Mouse (Mus musculus) embryonic facial prominence, embryonic 11.5 days (tissue): ENCODE results near the gene Med7. TPM values are rescaled to one million over a fixed set of nuclear protein-coding genes. Genes with fewer than 3 reads are reported as not detected.

Experiments
- ATAC-seq: fragments of 200-750 bp; cut with Nextera tagmentation; replicated peaks from 2 replicates; pipeline ENCODE4 v1.8.0; 2017; ENCODE audit warnings: low read depth; ENCODE audit not compliant: insufficient number of reproducible peaks, low FRiP score, low TSS enrichment
- DNase-seq: peaks from one replicate; pipeline ENCODE4 v3.0.0-alpha.2; 2015; ENCODE audit warnings: low spot score
- H3K27ac ChIP-seq: fragments of 300-500 bp; sonication (generic); replicated peaks from 2 replicates; pipeline ENCODE4 v1.5.1; 2014; ENCODE audit warnings: mild to moderate bottlenecking, low read depth, low read length, control low read depth
- H3K27me3 ChIP-seq: fragments of 300-500 bp; sonication (generic); 2 replicates; pipeline ENCODE4 v1.6.1; 2014; ENCODE audit warnings: mild to moderate bottlenecking, low read length, moderate library complexity, mixed read lengths; ENCODE audit not compliant: control insufficient read depth, insufficient read depth
- H3K36me3 ChIP-seq: fragments of 300-500 bp; sonication (generic); replicated peaks from 2 replicates; pipeline ENCODE4 v1.6.1; 2014; ENCODE audit warnings: low read depth, mild to moderate bottlenecking, low read length, moderate library complexity, mixed read lengths; ENCODE audit not compliant: control insufficient read depth, insufficient read depth
- H3K4me1 ChIP-seq: fragments of 300-500 bp; sonication (generic); 2 replicates; pipeline ENCODE4 v1.6.1; 2014; ENCODE audit warnings: low read length, mixed read lengths; ENCODE audit not compliant: control insufficient read depth, insufficient read depth
- H3K4me2 ChIP-seq: fragments of 300-500 bp; sonication (generic); 2 replicates; pipeline ENCODE4 v1.6.1; 2014; ENCODE audit warnings: low read depth, mild to moderate bottlenecking, control low read depth, low read length, moderate library complexity
- H3K4me3 ChIP-seq: fragments of 300-500 bp; sonication (generic); 2 replicates; pipeline ENCODE4 v1.5.1; 2014; ENCODE audit warnings: low read depth, low read length, control low read depth
- H3K9ac ChIP-seq: fragments of 300-500 bp; sonication (generic); replicated peaks from 2 replicates; pipeline ENCODE4 v1.6.1; 2014; ENCODE audit warnings: mild to moderate bottlenecking, control low read depth, low read length
- H3K9me3 ChIP-seq: fragments of 300-500 bp; sonication (generic); replicated peaks from 2 replicates; pipeline ENCODE4 v1.6.1; 2016; ENCODE audit warnings: mild to moderate bottlenecking, low read length, inconsistent platforms, mixed read lengths; ENCODE audit not compliant: control insufficient read depth
- WGBS: fragments of 180-500 bp; shearing (Covaris S2); extraction: QIAGEN DNeasy Blood & Tissue Kit; methylation state at CpG from one replicate; pipeline ENCODE4 v1.1.7; 2014; 5-methylcytosine and 5-hydroxymethylcytosine counted together
- polyA plus RNA-seq: library from polyadenylated mRNA; unstranded; fragments of >200 nt; fragmentation: Nextera tagmentation; extraction: Ambion mirVana; gene quantifications from 2 replicates; pipeline ENCODE4 v1.2.1, GENCODE M21; 2014

Gene Med7
- polyA plus RNA-seq, 1 experiment from 2014 or later, result 114 TPM

GRCm38 (mm10) chr11:46435363-46435762, 1.4 kb upstream of the Med7 start:
- Histone ChIP-seq H3K9me3 (no peaks in the 10 kb centered on the region), H3K36me3 (no peaks in the 10 kb centered on the region), H3K4me2 (no peak overlapping the region), H3K27me3 (no peaks in the 10 kb centered on the region), H3K9ac (no peak overlapping the region), H3K4me3 (no peak overlapping the region), H3K27ac (no peak overlapping the region), H3K4me1 (no peaks in the 10 kb centered on the region)
- ATAC-seq, result no peak
- no peak for DNase-seq

GRCm38 (mm10) chr11:46437459-46438000, 805 bp downstream of the Med7 start:
- Histone ChIP-seq H3K4me3 (peak overlapping the region; percentile 91), H3K9me3 (no peaks in the 10 kb centered on the region), H3K27me3 (no peaks in the 10 kb centered on the region), H3K4me2 (peak overlapping the region; percentile 78), H3K9ac (peak overlapping the region; percentile 90), H3K27ac (no peak overlapping the region), H3K4me1 (no peaks in the 10 kb centered on the region), H3K36me3 (no peaks in the 10 kb centered on the region)
- DNase-seq, result peak; percentile 77
- under 1% methylated on average over 23 of the region's 23 CpGs for WGBS
- ATAC-seq, result no peak

- 95% methylated on average over 5 of the region's 5 CpGs for WGBS
- Histone ChIP-seq H3K4me1 (no peaks in the 10 kb centered on the region), H3K9me3 (no peaks in the 10 kb centered on the region), H3K27me3 (no peaks in the 10 kb centered on the region), H3K36me3 (no peaks in the 10 kb centered on the region), H3K4me2 (no peak overlapping the region), H3K4me3 (no peak overlapping the region), H3K27ac (no peak overlapping the region), H3K9ac (no peak overlapping the region)
- ATAC-seq (no peak), DNase-seq (no peak)
These were observed 2.3 kb downstream of the Med7 start for GRCm38 (mm10) chr11:46439005-46439543.

GRCm38 (mm10) chr11:46441774-46442173, 5.0 kb downstream of the Med7 start:
- no peaks in the 10 kb centered on the region for H3K36me3 ChIP-seq
- no peak overlapping the region for H3K4me2 ChIP-seq
- 97% methylated on average over 1 of the region's 1 CpGs for WGBS
- no peaks in the 10 kb centered on the region for H3K27me3 ChIP-seq
- ATAC-seq (no peak), DNase-seq (no peak)
- no peak overlapping the region for H3K27ac ChIP-seq
- no peaks in the 10 kb centered on the region for H3K4me1 ChIP-seq
- no peak overlapping the region for H3K9ac ChIP-seq
- H3K4me3 ChIP-seq, result no peak overlapping the region
- no peaks in the 10 kb centered on the region for H3K9me3 ChIP-seq

GRCm38 (mm10) chr11:46443152-46443551, 6.4 kb downstream of the Med7 start:
- no peaks in the 10 kb centered on the region for H3K36me3 ChIP-seq
- H3K27ac ChIP-seq, result no peak overlapping the region
- ATAC-seq (no peak), DNase-seq (no peak)
- H3K27me3 ChIP-seq, result no peaks in the 10 kb centered on the region
- no peaks in the 10 kb centered on the region for H3K9me3 ChIP-seq
- 86% methylated on average over 1 of the region's 1 CpGs for WGBS
- H3K4me3 ChIP-seq, result no peak overlapping the region
- H3K9ac ChIP-seq, result no peak overlapping the region
- no peak overlapping the region for H3K4me2 ChIP-seq
- H3K4me1 ChIP-seq, result no peaks in the 10 kb centered on the region

GRCm38 (mm10) chr11:46443979-46444378, 7.3 kb downstream of the Med7 start:
- no peak for DNase-seq
- Histone ChIP-seq H3K9ac (no peak overlapping the region), H3K4me2 (no peak overlapping the region), H3K9me3 (no peaks in the 10 kb centered on the region), H3K4me3 (no peak overlapping the region), H3K4me1 (no peaks in the 10 kb centered on the region), H3K27me3 (no peaks in the 10 kb centered on the region), H3K36me3 (no peaks in the 10 kb centered on the region), H3K27ac (no peak overlapping the region)
- WGBS, result 95% methylated on average over 5 of the region's 5 CpGs
- ATAC-seq, result no peak

- DNase-seq (no peak), ATAC-seq (no peak)
- no peak overlapping the region for H3K4me2 ChIP-seq
- H3K36me3 ChIP-seq, result no peaks in the 10 kb centered on the region
- H3K4me3 ChIP-seq, result no peak overlapping the region
- H3K9ac ChIP-seq, result no peak overlapping the region
- H3K9me3 ChIP-seq, result no peaks in the 10 kb centered on the region
- H3K27ac ChIP-seq, result no peak overlapping the region
- H3K27me3 ChIP-seq, result no peaks in the 10 kb centered on the region
- 89% methylated on average over 6 of the region's 6 CpGs for WGBS
- H3K4me1 ChIP-seq, result no peaks in the 10 kb centered on the region
These were observed 9.4 kb downstream of the Med7 start for GRCm38 (mm10) chr11:46446150-46446549.

- Histone ChIP-seq H3K9ac (no peak overlapping the region), H3K27me3 (no peaks in the 10 kb centered on the region), H3K4me1 (no peaks in the 10 kb centered on the region), H3K27ac (no peak overlapping the region), H3K4me2 (no peak overlapping the region), H3K36me3 (no peaks in the 10 kb centered on the region), H3K4me3 (no peak overlapping the region), H3K9me3 (no peaks in the 10 kb centered on the region)
- DNase-seq (no peak), ATAC-seq (no peak)
- 79% methylated on average over 13 of the region's 13 CpGs for WGBS
These were observed 11.1 kb downstream of the Med7 start for GRCm38 (mm10) chr11:46447644-46448484.
